Mouse (Mus musculus): ENCODE data around the gene Pacsin1. TPM values are rescaled to one million over a fixed set of nuclear protein-coding genes. Genes with fewer than 3 reads are reported as not detected.
A peak's percentile ranks its signal among the peaks of the same experiment; 100 is the strongest.

Gene Pacsin1
- total and polyA plus RNA-seq, 3 experiments = 0.44 to 0.61 (median 0.45) TPM

GRCm38 (mm10) chr17:27718250-27718649, 62.9 kb downstream of the Pacsin1 start:
- Histone ChIP-seq H3K79me2 (replicated peaks; ENCODE audit: control insufficient read depth, insufficient read depth, low read length) (no peaks in the 10 kb centered on the region), H3K4me3 (no peak overlapping the region), H3K27ac (no peak overlapping the region), H3K27me3 (ENCODE audit: control insufficient read depth, insufficient read depth, low read length) (no peaks in the 10 kb centered on the region), H3K4me1 (ENCODE audit: control insufficient read depth, insufficient read depth, low read length) (no peaks in the 10 kb centered on the region), H3K36me3 (ENCODE audit: control insufficient read depth, insufficient read depth, low read length) (no peaks in the 10 kb centered on the region), H3K9ac (ENCODE audit: low read depth, low read length) (no peak overlapping the region)
- intact Hi-C loops (cut with DNase I) = no loop called here
- no peak for DNase-seq
- WGBS = 46% methylated on average over 5 of the region's 5 CpGs
- TF ChIP-seq CTCF (IDR thresholded peaks at IDR 0.05) (peak; percentile 20; the same call in 1 of the 2 replicates), EP300 (IDR thresholded peaks at IDR 0.05; ENCODE audit: insufficient read depth, low read depth, low read length) (no peak)

GRCm38 (mm10) chr17:27719663-27720062, 64.4 kb downstream of the Pacsin1 start:
- intact Hi-C loops (cut with DNase I) = no loop called here
- 70% methylated on average over 14 of the region's 14 CpGs for WGBS

GRCm38 (mm10) chr17:27720326-27720725, 65.0 kb downstream of the Pacsin1 start:
- intact Hi-C loops (cut with DNase I) = no loop called here
- Histone ChIP-seq H3K4me3 (no peak overlapping the region), H3K79me2 (replicated peaks; ENCODE audit: control insufficient read depth, insufficient read depth, low read length) (no peaks in the 10 kb centered on the region), H3K27ac (no peak overlapping the region), H3K36me3 (ENCODE audit: control insufficient read depth, insufficient read depth, low read length) (no peaks in the 10 kb centered on the region), H3K27me3 (ENCODE audit: control insufficient read depth, insufficient read depth, low read length) (no peaks in the 10 kb centered on the region), H3K4me1 (ENCODE audit: control insufficient read depth, insufficient read depth, low read length) (no peaks in the 10 kb centered on the region), H3K9ac (ENCODE audit: low read depth, low read length) (no peak overlapping the region)
- 45% methylated on average over 9 of the region's 9 CpGs for WGBS
- TF ChIP-seq CTCF (IDR thresholded peaks at IDR 0.05) (no peak), POLR2A (IDR thresholded peaks at IDR 0.05; ENCODE audit: insufficient read depth, low read depth, low read length) (no peak), EP300 (IDR thresholded peaks at IDR 0.05; ENCODE audit: insufficient read depth, low read depth, low read length) (no peak)
- DNase-seq = no peak

More at GRCm38 (mm10) chr17:27719663-27720062, 64.4 kb downstream of the Pacsin1 start:
- no peaks in the 10 kb centered on the region for H3K36me3 ChIP-seq (ENCODE audit: control insufficient read depth, insufficient read depth, low read length)
- TF ChIP-seq EP300 (IDR thresholded peaks at IDR 0.05; ENCODE audit: insufficient read depth, low read depth, low read length) (no peak), POLR2A (IDR thresholded peaks at IDR 0.05; ENCODE audit: insufficient read depth, low read depth, low read length) (no peak), CTCF (IDR thresholded peaks at IDR 0.05) (no peak)
- no peak for DNase-seq
- H3K27me3 ChIP-seq (ENCODE audit: control insufficient read depth, insufficient read depth, low read length) = no peaks in the 10 kb centered on the region
- no peaks in the 10 kb centered on the region for H3K4me1 ChIP-seq (ENCODE audit: control insufficient read depth, insufficient read depth, low read length)
- no peak overlapping the region for H3K9ac ChIP-seq (ENCODE audit: low read depth, low read length)
- H3K79me2 ChIP-seq (replicated peaks; ENCODE audit: control insufficient read depth, insufficient read depth, low read length) = no peaks in the 10 kb centered on the region
- H3K4me3 ChIP-seq = no peak overlapping the region
- no peak overlapping the region for H3K27ac ChIP-seq

- Histone ChIP-seq H3K27me3 (ENCODE audit: control insufficient read depth, insufficient read depth, low read length) (no peaks in the 10 kb centered on the region), H3K9ac (ENCODE audit: low read depth, low read length) (no peak overlapping the region)
- DNase-seq = peak; percentile 32 to 48
Observed at GRCm38 (mm10) chr17:27721125-27721664, 65.9 kb downstream of the Pacsin1 start.

GRCm38 (mm10) chr17:27724327-27724726, 69.0 kb downstream of the Pacsin1 start:
- intact Hi-C loops (cut with DNase I) = no loop called here
- no peak overlapping the region for H3K27ac ChIP-seq
- H3K79me2 ChIP-seq (replicated peaks; ENCODE audit: control insufficient read depth, insufficient read depth, low read length) = no peaks in the 10 kb centered on the region
- TF ChIP-seq POLR2A (IDR thresholded peaks at IDR 0.05; ENCODE audit: insufficient read depth, low read depth, low read length) = no peak
- no peak for TF ChIP-seq EP300 (IDR thresholded peaks at IDR 0.05; ENCODE audit: insufficient read depth, low read depth, low read length)
- TF ChIP-seq CTCF (IDR thresholded peaks at IDR 0.05) = no peak
- no peak for DNase-seq
- no peak overlapping the region for H3K4me3 ChIP-seq
- WGBS = 29% methylated on average over 3 of the region's 3 CpGs
- no peak overlapping the region for H3K9ac ChIP-seq (ENCODE audit: low read depth, low read length)
- H3K27me3 ChIP-seq (ENCODE audit: control insufficient read depth, insufficient read depth, low read length) = no peaks in the 10 kb centered on the region
- no peaks in the 10 kb centered on the region for H3K4me1 ChIP-seq (ENCODE audit: control insufficient read depth, insufficient read depth, low read length)
- no peaks in the 10 kb centered on the region for H3K36me3 ChIP-seq (ENCODE audit: control insufficient read depth, insufficient read depth, low read length)

More at GRCm38 (mm10) chr17:27721125-27721664, 65.9 kb downstream of the Pacsin1 start:
- TF ChIP-seq CTCF (IDR thresholded peaks at IDR 0.05) (no peak), POLR2A (IDR thresholded peaks at IDR 0.05; ENCODE audit: insufficient read depth, low read depth, low read length) (no peak), EP300 (IDR thresholded peaks at IDR 0.05; ENCODE audit: insufficient read depth, low read depth, low read length) (no peak)
- H3K27ac ChIP-seq = no peak overlapping the region
- H3K4me3 ChIP-seq = no peak overlapping the region
- 68% methylated on average over 9 of the region's 9 CpGs for WGBS
- intact Hi-C loops (cut with DNase I) = no loop called here
- no peaks in the 10 kb centered on the region for H3K36me3 ChIP-seq (ENCODE audit: control insufficient read depth, insufficient read depth, low read length)
- no peaks in the 10 kb centered on the region for H3K4me1 ChIP-seq (ENCODE audit: control insufficient read depth, insufficient read depth, low read length)
- H3K79me2 ChIP-seq (replicated peaks; ENCODE audit: control insufficient read depth, insufficient read depth, low read length) = no peaks in the 10 kb centered on the region

- intact Hi-C loops (cut with DNase I) = no loop called here
- no peak overlapping the region for H3K4me3 ChIP-seq
- 42% methylated on average over 10 of the region's 10 CpGs for WGBS
- no peak for DNase-seq
- no peak overlapping the region for H3K9ac ChIP-seq (ENCODE audit: low read depth, low read length)
- TF ChIP-seq CTCF (IDR thresholded peaks at IDR 0.05) (no peak), EP300 (IDR thresholded peaks at IDR 0.05; ENCODE audit: insufficient read depth, low read depth, low read length) (no peak), POLR2A (IDR thresholded peaks at IDR 0.05; ENCODE audit: insufficient read depth, low read depth, low read length) (no peak)
- no peak overlapping the region for H3K27ac ChIP-seq
- no peaks in the 10 kb centered on the region for H3K36me3 ChIP-seq (ENCODE audit: control insufficient read depth, insufficient read depth, low read length)
- H3K27me3 ChIP-seq (ENCODE audit: control insufficient read depth, insufficient read depth, low read length) = no peaks in the 10 kb centered on the region
- no peaks in the 10 kb centered on the region for H3K4me1 ChIP-seq (ENCODE audit: control insufficient read depth, insufficient read depth, low read length)
- no peaks in the 10 kb centered on the region for H3K79me2 ChIP-seq (replicated peaks; ENCODE audit: control insufficient read depth, insufficient read depth, low read length)
Observed at GRCm38 (mm10) chr17:27725011-27725410, 69.7 kb downstream of the Pacsin1 start.
